Mouse (Mus musculus) liver, postnatal 0 days (tissue): ENCODE data around the gene Gbp8. TPM values are rescaled to one million over a fixed set of nuclear protein-coding genes. Genes with fewer than 3 reads are reported as not detected.
"Not testable (repeated sequence)": the region's sequence is repeated elsewhere in the genome, so short reads cannot be mapped to it uniquely, and the experiment has no call there.

ENCODE experiments used
- ATAC-seq: fragments of 200-750 bp; cut with Nextera tagmentation; 2 replicates; pipeline ENCODE4 v1.8.0; 2017; ENCODE audit warnings: mild to moderate bottlenecking, moderate library complexity
- DNase-seq: peaks from one replicate; pipeline ENCODE4 v3.0.0-alpha.2; 2016
- H3K27ac ChIP-seq: fragments of 300-500 bp; sonication (generic); 2 replicates; pipeline ENCODE4 v1.5.1; 2014; ENCODE audit warnings: antibody characterized with exemption, moderate library complexity, mild to moderate bottlenecking, low read depth
- H3K27me3 ChIP-seq: fragments of 300-500 bp; sonication (generic); 2 replicates; pipeline ENCODE4 v1.6.1; 2014; ENCODE audit warnings: low read length, control low read depth, mixed read lengths; ENCODE audit not compliant: insufficient read depth
- H3K36me3 ChIP-seq: fragments of 300-500 bp; sonication (generic); replicated peaks from 2 replicates; pipeline ENCODE4 v1.6.1; 2014; ENCODE audit warnings: mild to moderate bottlenecking, control low read depth, low read length, moderate library complexity, mixed read lengths; ENCODE audit not compliant: insufficient read depth
- H3K4me1 ChIP-seq: fragments of 300-500 bp; sonication (generic); 2 replicates; pipeline ENCODE4 v1.6.1; 2014; ENCODE audit warnings: antibody characterized with exemption, mild to moderate bottlenecking, control low read depth; ENCODE audit not compliant: insufficient read depth
- H3K4me2 ChIP-seq: fragments of 300-500 bp; sonication (generic); 2 replicates; pipeline ENCODE4 v1.6.1; 2014; ENCODE audit warnings: low read depth, mild to moderate bottlenecking, low read length, moderate library complexity, mixed read lengths
- H3K4me3 ChIP-seq: fragments of 300-500 bp; sonication (generic); 2 replicates; pipeline ENCODE4 v1.5.1; 2014; ENCODE audit warnings: low read depth, low read length
- H3K9ac ChIP-seq: fragments of 300-500 bp; sonication (generic); replicated peaks from 2 replicates; pipeline ENCODE4 v1.6.1; 2014; ENCODE audit warnings: mild to moderate bottlenecking, moderate library complexity
- H3K9me3 ChIP-seq: fragments of 300-500 bp; sonication (generic); 2 replicates; pipeline ENCODE4 v1.6.1; 2016; ENCODE audit warnings: mild to moderate bottlenecking, control low read depth, low read length, mixed read lengths
- CTCF ChIP-seq: sonication (generic); IDR thresholded peaks from 2 replicates; pipeline ENCODE4 v1.5.1; 2016; ENCODE audit warnings: antibody characterized with exemption, low read depth
- EP300 ChIP-seq: IDR thresholded peaks from 2 replicates; pipeline ENCODE4 v1.6.1; 2016; ENCODE audit warnings: antibody characterized with exemption, low read depth, mild to moderate bottlenecking
- WGBS: fragments of 180-500 bp; shearing (Covaris S2); extraction: QIAGEN DNeasy Blood & Tissue Kit; methylation state at CpG from one replicate; pipeline ENCODE4 v1.1.7; 2014; ENCODE audit not compliant: insufficient replicate concordance; 5-methylcytosine and 5-hydroxymethylcytosine counted together
- polyA plus RNA-seq: library from polyadenylated mRNA; unstranded; fragments of >200 nt; fragmentation: Nextera tagmentation; extraction: Ambion mirVana; gene quantifications from 2 replicates; pipeline ENCODE4 v1.2.1, GENCODE M21; 2015

The Gbp8 gene
- polyA plus RNA-seq, 1 experiment from 2014 or later = 2.1 TPM

DNA sequence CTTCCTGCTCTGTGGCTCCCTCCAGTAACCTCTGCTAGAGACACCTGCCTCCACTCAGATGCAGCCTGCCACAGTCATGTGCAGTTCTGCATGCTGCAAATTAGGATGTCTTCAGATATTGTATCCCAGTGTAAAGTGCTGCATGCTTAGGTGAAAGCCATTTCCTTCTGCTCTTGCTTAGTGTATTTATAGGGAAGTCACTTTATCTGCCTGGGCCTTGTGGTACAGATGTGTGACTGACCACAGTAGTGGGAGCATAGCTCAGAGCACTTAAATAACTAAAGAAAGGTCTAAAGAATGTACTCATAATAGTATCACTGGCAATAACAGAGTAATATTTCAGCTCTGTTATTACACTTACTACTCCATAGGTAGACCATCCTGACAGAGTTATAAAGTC lies 57.4 kb downstream of the Gbp8 start:
- Histone ChIP-seq H3K4me3 (no peak overlapping the region), H3K27me3 (no peaks in the 10 kb centered on the region), H3K9ac (no peak overlapping the region), H3K4me2 (no peak overlapping the region), H3K36me3 (no peaks in the 10 kb centered on the region), H3K9me3 (peaks cover 6% of the 10 kb centered on the region), H3K4me1 (no peaks in the 10 kb centered on the region), H3K27ac (no peak overlapping the region)
- no peak for DNase-seq
- no peak for TF ChIP-seq CTCF
- TF ChIP-seq EP300 = no peak
- ATAC-seq = no peak

- not testable (repeated sequence) for H3K9me3 ChIP-seq, H3K4me2 ChIP-seq, DNase-seq, ATAC-seq, H3K4me3 ChIP-seq, H3K27me3 ChIP-seq, H3K36me3 ChIP-seq, H3K9ac ChIP-seq, H3K27ac ChIP-seq, H3K4me1 ChIP-seq
These were observed 71.0 kb downstream of the Gbp8 start for GRCm38 (mm10) chr5:105068356-105068755.

DNA sequence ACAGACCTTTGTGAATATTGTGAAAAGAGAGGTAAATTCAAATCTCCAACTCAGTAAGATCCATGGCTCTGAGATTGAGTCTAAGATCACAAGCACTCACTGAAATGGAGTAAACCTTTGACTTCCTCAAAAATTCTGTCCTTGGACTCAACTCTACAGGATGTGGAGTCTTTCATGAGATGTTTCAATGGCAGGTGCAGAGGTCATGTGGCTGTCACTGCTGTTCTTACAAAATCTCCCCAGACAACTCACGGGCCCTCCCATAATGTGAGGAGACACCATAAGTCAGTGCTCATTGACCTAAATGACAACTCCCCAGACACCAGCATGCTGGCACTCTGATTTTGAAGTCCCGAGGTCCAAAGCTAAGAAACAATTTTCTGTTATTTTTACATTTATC lies 74.9 kb downstream of the Gbp8 start:
- not testable (repeated sequence) for H3K27ac ChIP-seq, DNase-seq, H3K27me3 ChIP-seq, ATAC-seq, H3K9me3 ChIP-seq, H3K4me2 ChIP-seq, H3K4me1 ChIP-seq, H3K36me3 ChIP-seq, H3K9ac ChIP-seq, H3K4me3 ChIP-seq
- 50% methylated on average over 2 of the region's 2 CpGs for WGBS

DNA sequence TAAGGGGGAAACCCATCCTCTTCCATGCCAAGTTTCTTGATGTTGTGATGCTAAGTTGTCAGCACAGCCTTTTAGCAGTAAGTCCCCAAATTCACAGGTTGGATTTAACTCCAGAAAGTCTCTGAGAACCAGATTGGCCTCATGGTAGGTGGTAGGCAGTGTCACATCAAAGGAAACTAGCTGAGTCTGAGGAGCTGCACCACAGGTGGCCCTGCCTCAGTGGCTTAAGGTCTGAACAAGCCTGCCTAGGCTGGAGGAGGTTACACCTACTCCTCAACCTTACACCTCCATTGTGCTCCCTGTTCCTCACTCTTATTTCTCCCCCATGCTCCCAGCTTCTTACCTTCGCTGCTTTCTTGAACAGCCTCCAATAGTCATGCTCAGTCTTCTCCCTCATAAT lies 76.0 kb downstream of the Gbp8 start:
- Histone ChIP-seq H3K27me3 (no peaks in the 10 kb centered on the region), H3K4me1 (no peaks in the 10 kb centered on the region), H3K36me3 (no peaks in the 10 kb centered on the region), H3K4me2 (no peak overlapping the region), H3K4me3 (no peak overlapping the region), H3K9ac (no peak overlapping the region), H3K27ac (no peak overlapping the region), H3K9me3 (no peaks in the 10 kb centered on the region)
- ATAC-seq = no peak
- TF ChIP-seq EP300 (no peak), CTCF (no peak)
- DNase-seq = no peak
- WGBS = 71% methylated on average over 1 of the region's 1 CpGs

GRCm38 (mm10) chr5:105062403-105062802 lies 76.9 kb downstream of the Gbp8 start:
- not testable (repeated sequence) for ATAC-seq, DNase-seq, H3K27me3 ChIP-seq

GRCm38 (mm10) chr5:105060224-105060623 lies 79.1 kb downstream of the Gbp8 start:
- Histone ChIP-seq H3K4me2 (no peak overlapping the region), H3K9ac (no peak overlapping the region), H3K9me3 (no peaks in the 10 kb centered on the region), H3K4me1 (no peaks in the 10 kb centered on the region), H3K36me3 (no peaks in the 10 kb centered on the region), H3K27ac (no peak overlapping the region), H3K4me3 (no peak overlapping the region), H3K27me3 (no peaks in the 10 kb centered on the region)
- ATAC-seq (no peak), DNase-seq (no peak)
- WGBS = 78% methylated on average over 2 of the region's 2 CpGs
- TF ChIP-seq EP300 = no peak
- no peak for TF ChIP-seq CTCF

More at GRCm38 (mm10) chr5:105062403-105062802, 76.9 kb downstream of the Gbp8 start:
- H3K4me3 ChIP-seq, H3K27ac ChIP-seq, H3K36me3 ChIP-seq, H3K9me3 ChIP-seq, H3K4me1 ChIP-seq, H3K4me2 ChIP-seq, H3K9ac ChIP-seq: not testable (repeated sequence)
- WGBS = 44% methylated on average over 2 of the region's 2 CpGs

- DNase-seq (no peak), ATAC-seq (no peak)
- Histone ChIP-seq H3K4me2 (no peak overlapping the region), H3K27me3 (no peaks in the 10 kb centered on the region), H3K36me3 (no peaks in the 10 kb centered on the region), H3K4me1 (no peaks in the 10 kb centered on the region), H3K9me3 (no peaks in the 10 kb centered on the region), H3K9ac (no peak overlapping the region), H3K4me3 (no peak overlapping the region), H3K27ac (no peak overlapping the region)
- TF ChIP-seq CTCF (no peak), EP300 (no peak)
- WGBS = 90% methylated on average over 2 of the region's 2 CpGs
These were observed 84.1 kb downstream of the Gbp8 start for GRCm38 (mm10) chr5:105055279-105055678.

DNA sequence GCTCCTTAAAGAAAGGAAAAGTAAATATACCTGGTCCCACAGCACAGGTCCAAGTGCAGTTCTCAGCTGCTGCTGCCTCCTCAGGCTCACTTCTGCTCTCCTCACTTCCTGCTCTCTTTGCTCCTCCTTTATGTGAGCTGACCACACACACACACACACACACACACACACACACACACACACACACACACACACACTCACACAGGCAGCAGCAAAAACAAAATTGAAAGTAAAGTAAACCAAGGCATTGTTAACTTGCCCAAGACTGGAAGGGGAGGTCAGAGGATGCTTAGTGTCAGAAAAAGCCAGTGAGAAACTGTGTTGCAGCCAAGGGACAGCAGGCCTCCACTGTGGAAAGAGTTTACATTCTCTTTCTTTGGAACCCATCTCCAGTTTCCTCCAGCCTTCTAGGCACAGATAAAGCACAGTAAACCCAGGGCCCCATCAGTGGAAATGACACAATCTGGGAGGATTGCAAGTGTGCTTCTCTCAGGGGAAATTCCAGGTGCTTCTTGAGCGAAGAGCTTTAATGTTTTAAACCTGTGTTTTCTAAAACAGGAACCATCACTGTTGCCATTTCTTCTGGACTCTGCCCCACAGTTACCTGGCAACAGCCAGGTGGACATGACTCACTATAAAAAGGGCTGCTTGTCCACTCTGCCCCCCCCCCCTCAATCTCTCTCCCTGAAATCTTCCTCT lies 85.7 kb downstream of the Gbp8 start:
- H3K9me3 ChIP-seq, H3K36me3 ChIP-seq, H3K4me1 ChIP-seq, H3K4me3 ChIP-seq, DNase-seq, H3K4me2 ChIP-seq, H3K27ac ChIP-seq, H3K27me3 ChIP-seq, H3K9ac ChIP-seq: not testable (repeated sequence)
- 60% methylated on average over 1 of the region's 1 CpGs for whole genome bisulfite sequencing
- 0 out of 2 replicates have a peak, but pooled peaks have one; percentile 17 for ATAC-seq
